Mouse (Mus musculus): ENCODE data around the gene Nxph3. TPM values are rescaled to one million over a fixed set of nuclear protein-coding genes. Genes with fewer than 3 reads are reported as not detected.
A peak's percentile ranks its signal among the peaks of the same experiment; 100 is the strongest.

Nxph3 gene
- polyA plus RNA-seq, 1 experiment from 2014 or later: 0.51 TPM

- Histone ChIP-seq H3K4me3 (ENCODE audit: low read length) (no peak overlapping the region), H3K9me3 (ENCODE audit: control insufficient read depth, low read length) (no peaks in the 10 kb centered on the region), H3K4me2 (replicated peaks; ENCODE audit: low read depth, low read length) (no peak overlapping the region), H3K27me3 (ENCODE audit: control insufficient read depth, insufficient read depth, low read length) (no peaks in the 10 kb centered on the region), H3K9ac (ENCODE audit: low read depth, low read length) (no peak overlapping the region), H3K36me3 (ENCODE audit: control insufficient read depth, insufficient read depth, low read length) (no peaks in the 10 kb centered on the region), H3K27ac (ENCODE audit: low read depth, low read length) (no peak overlapping the region), H3K4me1 (ENCODE audit: control insufficient read depth, insufficient read depth, low read length) (0 out of 2 replicates have a peak, but pooled peaks cover under 1% of the 10 kb centered on the region)
- 52% methylated on average over 10 of the region's 10 CpGs for WGBS
- ATAC-seq (ENCODE audit: low FRiP score, low TSS enrichment): no peak
These were observed 31.8 kb upstream of the Nxph3 start for GRCm38 (mm10) chr11:95546021-95546782.

- Histone ChIP-seq H3K4me3 (ENCODE audit: low read length) (no peak overlapping the region), H3K36me3 (ENCODE audit: control insufficient read depth, insufficient read depth, low read length) (no peaks in the 10 kb centered on the region), H3K9ac (ENCODE audit: low read depth, low read length) (no peak overlapping the region), H3K4me2 (replicated peaks; ENCODE audit: low read depth, low read length) (no peak overlapping the region), H3K9me3 (ENCODE audit: control insufficient read depth, low read length) (no peaks in the 10 kb centered on the region), H3K27ac (ENCODE audit: low read depth, low read length) (no peak overlapping the region), H3K27me3 (ENCODE audit: control insufficient read depth, insufficient read depth, low read length) (no peaks in the 10 kb centered on the region), H3K4me1 (ENCODE audit: control insufficient read depth, insufficient read depth, low read length) (peaks cover 10% of the 10 kb centered on the region)
- 84% methylated on average over 8 of the region's 8 CpGs for WGBS
- ATAC-seq (ENCODE audit: low FRiP score, low TSS enrichment): no peak
These were observed 30.4 kb upstream of the Nxph3 start for GRCm38 (mm10) chr11:95544546-95545327.

GRCm38 (mm10) chr11:95540637-95541385 is 26.4 kb upstream of the Nxph3 start:
- Histone ChIP-seq H3K9me3 (ENCODE audit: control insufficient read depth, low read length) (no peaks in the 10 kb centered on the region), H3K27ac (ENCODE audit: low read depth, low read length) (no peak overlapping the region), H3K4me2 (replicated peaks; ENCODE audit: low read depth, low read length) (peak overlapping the region; percentile 36), H3K36me3 (ENCODE audit: control insufficient read depth, insufficient read depth, low read length) (no peaks in the 10 kb centered on the region), H3K4me3 (ENCODE audit: low read length) (no peak overlapping the region), H3K27me3 (ENCODE audit: control insufficient read depth, insufficient read depth, low read length) (no peaks in the 10 kb centered on the region), H3K9ac (ENCODE audit: low read depth, low read length) (0 out of 2 replicates have a peak overlapping the region, but pooled peaks have one; percentile 7), H3K4me1 (ENCODE audit: control insufficient read depth, insufficient read depth, low read length) (peaks cover 10% of the 10 kb centered on the region)
- ATAC-seq (ENCODE audit: low FRiP score, low TSS enrichment): peak; percentile 14; the same call in 1 of the 2 replicates
- 18% methylated on average over 18 of the region's 18 CpGs for WGBS

GRCm38 (mm10) chr11:95538378-95539104 is 24.2 kb upstream of the Nxph3 start:
- Histone ChIP-seq H3K4me1 (ENCODE audit: control insufficient read depth, insufficient read depth, low read length) (peaks cover 10% of the 10 kb centered on the region), H3K9me3 (ENCODE audit: control insufficient read depth, low read length) (no peaks in the 10 kb centered on the region), H3K36me3 (ENCODE audit: control insufficient read depth, insufficient read depth, low read length) (no peaks in the 10 kb centered on the region), H3K27ac (ENCODE audit: low read depth, low read length) (no peak overlapping the region), H3K9ac (ENCODE audit: low read depth, low read length) (no peak overlapping the region), H3K4me2 (replicated peaks; ENCODE audit: low read depth, low read length) (no peak overlapping the region), H3K4me3 (ENCODE audit: low read length) (no peak overlapping the region), H3K27me3 (ENCODE audit: control insufficient read depth, insufficient read depth, low read length) (no peaks in the 10 kb centered on the region)
- no peak for ATAC-seq (ENCODE audit: low FRiP score, low TSS enrichment)
- 81% methylated on average over 15 of the region's 15 CpGs for WGBS

- 21% methylated on average over 24 of the region's 24 CpGs for WGBS
- Histone ChIP-seq H3K27me3 (ENCODE audit: control insufficient read depth, insufficient read depth, low read length) (no peaks in the 10 kb centered on the region), H3K4me3 (ENCODE audit: low read length) (no peak overlapping the region), H3K27ac (ENCODE audit: low read depth, low read length) (no peak overlapping the region), H3K9me3 (ENCODE audit: control insufficient read depth, low read length) (no peaks in the 10 kb centered on the region), H3K4me1 (ENCODE audit: control insufficient read depth, insufficient read depth, low read length) (no peaks in the 10 kb centered on the region), H3K4me2 (replicated peaks; ENCODE audit: low read depth, low read length) (peak overlapping the region; percentile 33), H3K9ac (ENCODE audit: low read depth, low read length) (no peak overlapping the region; the same call in 1 of the 2 replicates), H3K36me3 (ENCODE audit: control insufficient read depth, insufficient read depth, low read length) (no peaks in the 10 kb centered on the region)
- peak; percentile 94 for ATAC-seq (ENCODE audit: low FRiP score, low TSS enrichment)
These were observed 19.3 kb upstream of the Nxph3 start for GRCm38 (mm10) chr11:95533484-95534160.

- Histone ChIP-seq H3K9ac (ENCODE audit: low read depth, low read length) (no peak overlapping the region), H3K9me3 (ENCODE audit: control insufficient read depth, low read length) (no peaks in the 10 kb centered on the region), H3K27me3 (ENCODE audit: control insufficient read depth, insufficient read depth, low read length) (no peaks in the 10 kb centered on the region), H3K27ac (ENCODE audit: low read depth, low read length) (no peak overlapping the region), H3K36me3 (ENCODE audit: control insufficient read depth, insufficient read depth, low read length) (no peaks in the 10 kb centered on the region), H3K4me3 (ENCODE audit: low read length) (no peak overlapping the region), H3K4me2 (replicated peaks; ENCODE audit: low read depth, low read length) (no peak overlapping the region), H3K4me1 (ENCODE audit: control insufficient read depth, insufficient read depth, low read length) (no peaks in the 10 kb centered on the region)
- no peak for ATAC-seq (ENCODE audit: low FRiP score, low TSS enrichment)
- 78% methylated on average over 13 of the region's 13 CpGs for WGBS
These were observed 18.1 kb upstream of the Nxph3 start for GRCm38 (mm10) chr11:95532353-95533072.

GRCm38 (mm10) chr11:95528231-95528630 is 13.9 kb upstream of the Nxph3 start:
- H3K9me3 ChIP-seq (ENCODE audit: control insufficient read depth, low read length): no peaks in the 10 kb centered on the region
- H3K4me1 ChIP-seq (ENCODE audit: control insufficient read depth, insufficient read depth, low read length): no peaks in the 10 kb centered on the region
- H3K27me3 ChIP-seq (ENCODE audit: control insufficient read depth, insufficient read depth, low read length): no peaks in the 10 kb centered on the region
- H3K4me2 ChIP-seq (replicated peaks; ENCODE audit: low read depth, low read length): no peak overlapping the region
- no peak overlapping the region for H3K27ac ChIP-seq (ENCODE audit: low read depth, low read length)
- H3K9ac ChIP-seq (ENCODE audit: low read depth, low read length): no peak overlapping the region
- ATAC-seq (ENCODE audit: low FRiP score, low TSS enrichment): no peak
- WGBS: 76% methylated on average over 3 of the region's 3 CpGs
- H3K4me3 ChIP-seq (ENCODE audit: low read length): no peak overlapping the region
- no peaks in the 10 kb centered on the region for H3K36me3 ChIP-seq (ENCODE audit: control insufficient read depth, insufficient read depth, low read length)

Data from kidney, embryonic 14.5 days (tissue).